Mouse (Mus musculus) megakaryocyte, embryonic 14.5 days (primary cell): ENCODE measurements around the gene Selenos.

Source experiments
- FLI1 ChIP-seq: IDR thresholded peaks from 2 replicates; pipeline ENCODE4 v1.6.1; 2012; ENCODE audit warnings: low read length, inconsistent platforms, mixed read lengths
- GATA1 ChIP-seq: IDR thresholded peaks from 3 replicates; pipeline ENCODE4 v1.6.1; 2012; ENCODE audit warnings: mixed read lengths, low read length, inconsistent platforms, borderline replicate concordance

DNA sequence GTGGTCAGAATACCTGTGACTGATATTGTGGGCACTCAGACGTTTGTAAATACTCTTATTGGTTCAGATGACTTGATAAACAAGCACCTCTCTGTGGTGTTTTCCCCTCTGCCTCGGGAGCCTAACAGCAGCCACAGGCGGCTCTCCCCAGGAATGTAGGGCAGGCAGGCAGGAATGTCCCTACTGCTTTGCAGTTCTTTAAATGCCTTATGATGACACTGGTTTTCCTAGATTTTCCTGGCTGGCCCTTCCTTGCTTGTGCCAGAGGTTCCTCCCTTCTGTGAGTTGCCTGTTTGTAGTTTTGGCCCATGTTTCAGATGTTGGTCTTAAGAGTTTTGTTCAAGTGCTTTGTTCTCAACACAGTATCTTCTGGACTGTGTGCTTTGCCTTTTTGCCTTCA lies 49.4 kb downstream of the Selenos start:
- TF ChIP-seq GATA1 (no peak), FLI1 (no peak)
